Mouse (Mus musculus): ENCODE measurements at regions not wholly inside any gene's neighbourhood (a gene's known extent, or its start where the extent isn't known, plus 50 kb on each side); places are given as distances from the start of the nearest gene placed in this dataset.

DNA sequence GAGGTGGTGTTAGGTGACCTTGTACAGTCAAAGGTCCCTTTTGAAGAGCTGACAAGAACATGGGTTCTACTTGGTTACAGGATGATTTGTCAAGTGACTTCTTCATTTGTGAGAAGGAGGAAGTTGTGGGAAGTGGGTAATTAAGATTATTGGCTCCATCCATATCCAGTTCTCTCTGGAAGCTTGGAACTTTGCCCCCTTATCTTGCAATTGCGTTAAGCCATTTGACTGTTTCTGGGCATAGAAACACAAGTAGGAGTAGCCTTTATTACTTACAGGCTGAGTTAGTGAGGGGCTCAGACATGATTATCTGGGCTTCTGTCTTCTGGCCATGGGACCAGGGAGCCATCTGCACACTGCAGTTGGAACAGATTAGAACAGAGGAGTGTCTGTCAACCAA is 192.5 kb downstream of the Kit start:
- DNase-seq (ENCODE audit: low read depth, low spot score): no peak

DNA sequence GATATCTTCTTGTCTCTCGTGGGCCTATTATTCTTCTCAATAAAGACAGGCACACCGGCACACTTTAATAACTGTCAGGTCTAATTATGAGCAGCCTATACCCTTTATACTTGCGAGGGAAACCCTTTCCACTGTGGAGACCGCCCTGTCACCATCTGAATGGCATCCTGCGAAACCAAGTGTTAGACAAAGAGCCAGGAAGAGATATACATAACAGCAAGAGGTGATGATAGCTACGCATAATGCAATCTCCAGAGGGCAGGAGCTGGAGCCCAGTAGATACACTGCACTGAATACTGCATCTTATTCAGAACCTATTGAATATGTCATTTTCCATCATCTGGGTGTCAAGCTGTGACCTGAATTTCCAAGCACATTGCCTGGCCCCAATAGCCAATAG is 187.7 kb downstream of the Kit start:
- DNase-seq (ENCODE audit: low read depth, low spot score): no peak

DNA sequence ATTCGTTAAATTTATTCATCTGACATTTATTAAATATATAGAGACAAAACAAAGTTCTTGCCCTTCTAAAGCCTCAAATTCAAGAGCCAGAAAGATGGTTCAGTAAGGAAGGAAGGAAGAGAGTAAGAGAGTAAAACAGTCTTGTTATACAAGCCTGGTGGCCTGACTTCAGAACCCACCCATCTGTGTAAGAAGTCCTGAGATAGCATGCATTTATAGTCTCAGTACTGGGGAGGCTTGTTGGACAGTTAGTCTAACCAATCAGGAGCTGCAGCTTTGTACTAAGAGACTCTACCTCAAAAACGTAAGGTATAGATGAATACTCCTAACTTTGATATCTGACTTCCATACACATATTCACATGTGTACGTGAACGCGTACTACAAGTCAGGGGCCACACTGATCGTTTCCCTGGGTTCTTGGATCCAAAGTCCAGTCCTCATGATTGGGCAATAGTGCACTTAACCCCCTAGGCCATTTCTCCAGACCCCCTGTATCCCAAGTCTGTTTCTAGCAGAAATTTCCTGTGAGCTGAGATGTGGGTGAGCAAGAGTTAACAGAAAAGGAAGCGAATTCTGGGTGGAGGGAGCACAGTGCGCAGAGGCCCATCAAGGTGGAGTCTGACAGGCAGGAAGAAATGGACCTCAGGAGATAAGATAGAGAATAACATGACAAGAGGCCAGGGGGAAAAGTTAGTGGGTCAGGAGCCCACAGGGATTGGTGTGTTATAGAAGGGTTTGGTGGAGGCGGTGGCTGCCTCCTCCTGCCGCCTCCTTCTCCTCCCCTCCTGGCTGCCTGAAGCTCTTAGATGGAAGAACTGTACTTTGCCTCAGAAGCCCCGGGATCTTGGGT is 187.0 kb downstream of the Kit start:
- DNase-seq (ENCODE audit: low read depth, low spot score): no peak

DNA sequence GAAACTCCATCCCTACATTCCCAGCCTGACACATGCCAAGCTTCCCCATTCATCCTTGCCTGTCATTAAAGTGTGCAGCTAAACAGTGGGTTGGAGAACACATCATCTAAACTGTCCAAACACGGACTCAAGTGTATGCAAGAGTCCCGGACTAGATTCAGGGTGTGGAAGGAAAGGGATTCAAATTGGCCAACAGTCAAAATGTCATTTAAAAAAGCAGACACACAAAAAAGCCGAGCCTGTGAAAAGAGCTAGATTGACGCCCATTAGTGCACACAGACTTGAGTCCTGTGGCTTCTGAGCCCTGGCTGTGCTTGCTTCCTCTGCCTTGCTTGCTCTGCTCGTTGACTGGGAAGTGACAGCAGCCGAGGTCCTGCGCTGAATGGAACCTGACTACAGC is 181.5 kb downstream of the Kit start:
- DNase-seq (ENCODE audit: low read depth, low spot score): no peak

DNA sequence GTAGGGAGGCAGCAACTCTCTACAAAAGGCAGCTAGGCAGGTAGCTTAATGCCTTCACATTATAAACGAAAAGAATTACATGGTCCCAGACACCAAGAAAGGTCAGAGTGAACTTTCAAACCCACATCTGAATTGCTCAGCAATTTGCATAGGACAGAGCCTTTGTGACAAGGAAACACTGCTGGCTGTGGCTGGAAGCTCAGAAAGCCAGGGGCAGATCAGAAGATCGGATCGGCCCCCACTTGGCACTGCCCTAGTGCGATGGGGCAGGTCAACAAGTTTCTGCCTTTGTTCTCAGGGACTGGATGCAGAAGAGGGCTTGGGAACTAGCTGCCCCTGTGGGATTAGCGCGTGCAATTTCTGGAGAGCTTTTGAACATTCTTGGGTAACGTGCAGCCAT is 179.6 kb downstream of the Kit start:
- DNase-seq (ENCODE audit: low read depth, low spot score): no peak

DNA sequence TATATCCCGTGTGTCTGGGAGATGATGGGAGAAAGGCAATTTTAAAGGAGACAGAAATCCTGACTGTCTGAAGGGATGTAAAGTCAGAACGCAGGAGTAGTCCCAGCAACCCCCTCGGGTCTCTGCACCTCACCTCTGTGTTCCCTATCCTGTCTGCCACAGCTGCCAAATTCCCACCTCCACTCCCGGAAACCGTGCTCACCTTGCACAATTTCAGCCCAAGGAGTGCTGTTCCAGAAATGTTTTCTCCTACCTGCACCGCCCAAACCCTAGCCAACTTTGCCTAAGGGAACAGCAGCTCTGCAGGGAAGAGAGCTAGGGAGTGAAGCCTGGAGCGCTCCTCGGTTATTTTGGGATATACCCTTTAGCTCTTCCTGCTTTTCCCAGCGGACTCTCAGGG is 170.6 kb downstream of the Kit start:
- no peak for DNase-seq (ENCODE audit: low read depth, low spot score)

DNA sequence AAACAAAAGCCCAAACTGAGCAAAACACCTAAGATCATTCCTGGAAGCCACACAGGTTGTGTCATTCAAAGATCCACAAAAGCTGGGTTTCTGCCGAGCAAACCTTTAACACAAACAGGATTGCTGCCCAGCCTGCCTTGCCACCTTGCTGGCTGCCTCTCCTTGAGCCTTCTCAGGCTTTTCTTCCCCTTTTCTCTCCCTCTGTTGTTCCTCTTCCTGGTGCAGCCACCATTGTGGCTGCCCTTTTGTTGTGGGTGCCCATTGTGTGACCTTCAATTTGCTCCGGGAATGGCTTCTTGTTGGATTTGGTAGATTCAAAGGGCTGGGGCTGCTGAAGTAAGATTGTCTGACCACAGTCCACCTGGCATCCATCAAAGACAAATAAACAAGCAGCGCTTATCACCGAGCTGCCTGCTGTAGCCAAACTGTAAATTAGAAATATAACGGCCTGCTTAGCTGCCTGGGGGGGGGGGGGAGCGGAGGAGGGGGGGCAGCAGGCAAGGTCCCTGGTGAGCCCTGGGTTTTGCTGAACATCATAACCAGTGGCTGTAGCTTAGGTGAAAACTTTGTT is 169.8 kb downstream of the Kit start:
- no peak for DNase-seq (ENCODE audit: low read depth, low spot score)

DNA sequence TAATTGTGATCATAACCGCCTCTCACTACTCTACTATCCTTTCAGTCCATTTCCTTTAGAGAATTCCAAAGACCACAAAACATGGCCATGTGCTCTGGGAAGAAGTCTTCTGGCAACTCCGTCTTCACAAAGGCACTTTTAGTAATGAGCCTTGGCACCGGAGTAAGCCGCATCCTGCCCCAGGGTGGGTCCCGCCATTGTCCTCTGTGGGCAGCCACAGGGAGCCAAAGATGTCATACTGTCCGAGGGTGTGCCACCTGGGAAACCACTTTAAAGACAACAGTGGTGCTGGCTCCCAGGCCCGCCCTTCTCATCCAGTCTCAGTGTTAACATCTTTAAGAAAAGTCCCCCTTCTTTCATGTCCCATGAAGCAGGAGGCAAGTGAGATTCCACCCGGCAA is 164.6 kb downstream of the Kit start:
- DNase-seq (ENCODE audit: low read depth, low spot score): no peak

DNA sequence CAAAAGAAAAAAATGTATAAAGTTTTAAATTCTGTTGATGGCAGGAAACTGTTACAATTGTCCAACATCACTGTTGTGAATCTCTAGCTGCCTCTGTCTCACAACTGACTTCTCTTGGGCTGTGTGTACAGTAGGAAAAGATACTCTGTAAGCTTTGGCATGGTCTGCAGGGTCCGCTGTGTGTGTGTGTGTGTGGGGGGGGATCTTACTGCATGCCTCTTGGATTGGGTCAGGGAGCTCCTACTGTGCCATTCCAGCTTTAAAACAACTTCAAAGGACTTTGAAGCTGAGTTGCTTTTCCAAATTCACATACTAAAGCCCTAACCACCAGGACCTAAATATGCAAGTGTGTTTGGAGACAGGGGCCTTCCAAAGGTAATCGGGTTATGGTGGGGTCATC is 163.7 kb downstream of the Kit start:
- DNase-seq (ENCODE audit: low read depth, low spot score): no peak

DNA sequence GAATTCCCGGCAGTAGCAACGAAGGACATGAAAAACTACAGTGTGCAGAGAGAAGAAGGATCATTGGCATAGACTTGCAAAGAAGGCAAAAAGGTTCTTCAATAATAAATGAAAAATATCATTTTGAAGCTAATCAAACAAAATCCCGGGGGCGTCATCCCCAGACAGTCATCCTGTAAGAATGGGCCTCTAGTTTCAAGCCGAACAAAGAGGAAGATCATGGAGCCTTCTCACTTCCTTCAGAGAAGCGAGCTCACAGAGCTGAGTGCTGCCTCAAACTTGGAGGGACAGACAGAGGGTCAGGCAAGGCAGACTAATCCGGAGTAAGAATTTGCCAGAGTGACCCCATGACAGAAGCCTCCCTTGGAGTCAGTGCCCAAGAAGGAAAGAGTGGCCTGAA is 163.0 kb downstream of the Kit start:
- no peak for DNase-seq (ENCODE audit: low read depth, low spot score)

DNA sequence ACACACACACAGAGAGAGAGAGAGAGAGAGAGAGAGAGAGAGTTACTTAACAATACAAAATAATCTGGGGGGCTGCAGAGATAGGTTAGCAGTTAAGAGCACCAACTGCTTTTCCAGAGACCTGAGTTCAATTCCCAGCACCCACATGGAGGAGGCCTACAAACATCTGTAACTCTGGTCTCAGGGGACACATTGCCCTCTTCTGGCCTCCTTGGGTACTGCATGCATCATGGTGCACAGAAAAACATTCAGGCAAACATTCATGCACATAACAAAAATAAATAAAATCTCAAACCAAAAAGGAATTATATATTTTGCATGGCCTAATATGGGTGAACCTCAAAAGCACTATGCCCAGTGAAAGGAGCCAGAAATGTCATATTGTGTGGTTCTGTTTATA is 161.6 kb downstream of the Kit start:
- DNase-seq (ENCODE audit: low read depth, low spot score): no peak

DNA sequence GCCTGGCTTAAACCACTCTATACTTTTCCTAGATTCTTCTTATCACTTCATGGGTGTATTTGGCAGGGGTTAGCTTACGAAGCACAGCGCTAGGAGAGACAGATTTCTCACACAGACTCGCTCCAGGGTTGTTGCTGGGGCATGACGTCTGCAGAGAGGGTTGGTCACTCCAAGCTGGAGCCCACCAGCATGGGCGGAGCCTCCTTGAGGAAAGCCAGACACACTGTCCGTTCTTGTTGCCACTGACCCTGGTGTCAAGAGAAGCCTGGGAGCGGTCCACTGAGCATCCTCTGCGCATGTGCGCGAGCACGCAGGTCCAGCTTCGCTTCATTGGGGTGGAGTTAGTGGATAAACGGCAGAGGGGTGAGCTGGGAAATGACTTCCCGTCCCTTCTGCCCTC is 159.8 kb downstream of the Kit start:
- no peak for DNase-seq (ENCODE audit: low read depth, low spot score)

DNA sequence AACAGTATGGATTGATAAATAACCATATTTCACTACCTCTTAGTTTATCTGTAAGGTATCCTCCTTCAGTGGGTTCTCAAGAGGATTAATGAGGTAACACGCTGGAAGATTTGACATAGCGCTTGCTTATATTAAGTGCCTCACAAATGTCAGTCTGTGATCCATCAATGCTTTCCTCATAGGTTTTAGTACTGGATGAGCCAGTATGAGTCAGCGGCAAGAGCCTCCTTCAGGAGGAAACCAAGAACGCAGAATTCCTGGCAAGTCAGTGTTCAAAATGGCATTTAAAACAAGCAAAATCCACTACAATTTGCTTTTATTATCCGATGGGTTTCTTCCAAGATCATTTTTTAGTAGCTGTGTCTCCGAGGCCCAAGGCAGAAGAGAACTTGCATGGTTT is 159.3 kb downstream of the Kit start:
- no peak for DNase-seq (ENCODE audit: low read depth, low spot score)

DNA sequence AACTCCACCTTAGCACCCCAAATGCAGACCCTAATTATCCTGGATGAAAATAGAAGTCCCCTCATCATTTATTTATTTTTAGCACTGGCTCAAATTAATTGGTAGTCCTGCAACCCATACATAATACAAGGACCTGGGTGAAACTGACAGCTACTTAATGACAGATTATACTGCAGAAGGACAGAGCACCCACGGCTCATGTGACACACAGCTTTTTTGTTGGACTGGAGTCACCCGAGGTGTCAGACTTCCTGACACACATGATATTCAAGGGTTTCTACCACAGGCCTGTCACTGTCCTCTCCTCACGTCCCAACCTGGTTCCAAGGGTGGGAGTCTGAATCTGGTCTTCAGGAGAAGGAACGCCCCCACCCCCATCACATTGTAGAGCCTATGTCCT is 156.5 kb downstream of the Kit start:
- DNase-seq (ENCODE audit: low read depth, low spot score): no peak

DNA sequence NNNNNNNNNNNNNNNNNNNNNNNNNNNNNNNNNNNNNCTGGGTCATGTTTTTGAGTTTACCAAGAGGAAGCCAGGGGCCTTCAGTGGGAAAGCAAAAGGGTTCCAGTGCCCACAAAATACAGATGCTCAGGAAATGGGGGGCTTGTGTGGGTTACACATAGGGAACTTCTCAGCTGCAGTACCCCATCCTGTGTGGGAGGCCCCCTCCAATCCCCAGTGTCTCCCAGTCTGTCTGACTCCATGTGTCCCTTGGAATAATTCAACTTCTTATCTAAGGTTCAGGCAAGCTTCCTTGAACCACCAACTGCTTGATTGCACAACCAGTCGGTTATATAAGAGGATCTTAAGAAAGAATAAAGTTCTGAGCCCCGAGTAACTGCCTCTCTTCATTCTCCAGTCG is 156.0 kb downstream of the Kit start:
- DNase-seq (ENCODE audit: low read depth, low spot score): no peak

DNA sequence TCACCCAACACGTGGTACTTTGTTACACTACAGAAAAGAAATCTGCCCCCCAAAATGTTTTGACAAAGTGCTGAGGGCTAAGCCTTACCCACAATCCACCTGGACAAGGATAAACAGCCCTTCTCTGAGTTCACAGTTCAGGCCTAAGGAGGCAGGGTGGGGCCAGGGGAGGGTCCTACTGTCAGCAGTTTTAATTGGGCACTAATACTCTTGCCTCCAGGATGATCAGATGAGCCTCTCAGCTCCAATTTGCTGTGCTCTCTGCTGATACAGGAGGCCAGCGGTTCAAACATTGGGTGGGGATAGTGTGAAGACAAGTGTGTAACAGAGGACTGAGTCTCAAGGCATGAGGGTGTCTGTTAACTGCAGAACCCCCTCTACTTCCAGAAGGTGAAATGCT is 146.6 kb downstream of the Kit start:
- no peak for DNase-seq (ENCODE audit: low read depth, low spot score)

DNA sequence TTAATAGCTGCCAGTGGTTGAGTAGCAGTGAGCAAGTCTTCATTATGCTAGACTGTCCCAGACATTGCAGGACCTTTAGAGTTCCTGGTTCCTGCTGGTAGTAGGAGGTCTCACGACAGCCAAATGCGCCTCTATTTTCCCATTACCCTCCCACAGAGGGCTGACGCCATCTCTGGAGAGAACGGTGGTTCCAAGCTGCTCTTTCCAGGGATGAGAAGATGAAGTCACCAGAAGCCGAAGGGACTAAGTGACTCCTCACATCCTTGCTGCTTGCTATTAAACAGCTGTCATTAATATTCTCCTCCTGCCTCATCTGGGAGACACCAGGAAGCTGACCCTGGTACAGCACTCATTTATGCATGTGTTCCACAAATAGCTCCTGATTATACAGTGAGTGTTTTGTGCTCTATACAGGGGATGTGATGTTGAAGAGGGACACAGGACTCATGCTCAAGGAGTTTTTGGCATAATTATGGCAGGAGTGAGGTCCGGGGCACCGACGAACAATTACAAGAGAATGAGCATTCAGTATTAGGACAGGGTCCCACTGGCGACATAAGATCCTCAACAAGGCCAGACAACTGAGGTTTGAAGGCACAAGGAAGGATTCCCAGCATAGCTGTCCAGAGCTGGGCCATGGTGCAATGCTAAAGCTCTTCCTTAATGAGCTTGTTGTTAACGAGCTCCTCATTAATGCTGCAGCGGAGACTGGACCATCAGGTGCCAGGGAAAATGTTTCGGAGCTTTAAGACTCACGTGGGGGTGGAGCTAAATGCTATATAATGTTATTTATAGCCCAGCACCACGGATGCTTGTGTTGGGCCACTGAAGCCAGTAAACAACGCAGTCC is 145.6 kb downstream of the Kit start:
- DNase-seq (ENCODE audit: low read depth, low spot score): no peak

DNA sequence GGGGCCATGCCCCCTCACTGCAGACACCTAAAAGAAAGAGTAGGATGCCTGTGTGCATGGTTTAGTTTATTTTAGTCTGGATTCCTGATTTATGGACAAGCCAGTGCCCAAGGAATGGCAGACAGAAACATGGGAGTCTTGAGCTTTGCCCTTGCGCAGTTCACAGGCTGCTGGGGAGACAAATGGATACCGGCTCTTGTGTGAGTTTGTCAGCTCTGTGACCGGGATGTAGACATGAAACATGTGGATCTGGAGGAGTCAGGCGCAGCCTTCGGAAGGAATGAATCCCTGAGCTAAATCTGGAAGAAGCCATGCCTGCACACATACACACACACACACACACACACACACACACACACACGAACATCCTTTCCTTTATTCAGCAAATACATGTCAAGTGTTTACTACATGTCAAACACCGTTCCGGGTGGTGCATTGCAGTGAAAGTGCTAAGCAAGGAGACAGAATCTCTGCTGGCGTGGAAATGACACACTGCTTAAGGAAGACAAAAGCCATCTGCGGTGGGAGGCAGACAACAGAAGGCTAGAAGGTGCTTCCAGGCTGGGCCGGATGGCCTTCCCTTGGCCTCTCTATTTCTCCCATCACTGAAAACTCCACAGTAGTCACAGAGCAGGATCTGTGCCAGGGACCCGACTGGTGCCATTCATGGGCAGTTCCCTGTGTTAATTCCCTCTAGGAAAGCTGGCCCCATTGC is 144.0 kb downstream of the Kit start:
- no peak for DNase-seq (ENCODE audit: low read depth, low spot score)
